Mouse (Mus musculus): ENCODE results near the gene Tfap2b. TPM values are rescaled to one million over a fixed set of nuclear protein-coding genes. Genes with fewer than 3 reads are reported as not detected.
A peak's percentile ranks its signal among the peaks of the same experiment; 100 is the strongest.

The Tfap2b gene
- polyA plus RNA-seq, 1 experiment from 2014 or later = 34.0 TPM

GRCm38 (mm10) chr1:19211033-19211405 lies 2.3 kb downstream of the Tfap2b start:
- ATAC-seq (ENCODE audit: low FRiP score) (no peak), DNase-seq (ENCODE audit: low spot score, missing footprints) (peak; percentile 93)
- 2% methylated on average over 8 of the region's 8 CpGs for WGBS
- H3K4me1 ChIP-seq (ENCODE audit: control insufficient read depth, insufficient read depth, low read length) = peaks cover 5% of the 10 kb centered on the region; the same call in 1 of the 2 replicates
- no peaks in the 10 kb centered on the region for H3K36me3 ChIP-seq (ENCODE audit: control insufficient read depth, insufficient read depth, low read length)
- no peak overlapping the region for H3K4me3 ChIP-seq (ENCODE audit: low read depth, low read length)
- no peak overlapping the region for H3K27ac ChIP-seq (ENCODE audit: low read depth, low read length)
- H3K9ac ChIP-seq (ENCODE audit: low read length) = no peak overlapping the region; the same call in 1 of the 2 replicates
- peaks cover 82% of the 10 kb centered on the region for H3K27me3 ChIP-seq (ENCODE audit: control insufficient read depth, insufficient read depth, low read length)
- no peak overlapping the region for H3K4me2 ChIP-seq
- no peaks in the 10 kb centered on the region for H3K9me3 ChIP-seq (ENCODE audit: control insufficient read depth, low read length)

- Histone ChIP-seq H3K27me3 (ENCODE audit: control insufficient read depth, insufficient read depth, low read length) (peaks cover 89% of the 10 kb centered on the region), H3K9me3 (ENCODE audit: control insufficient read depth, low read length) (no peaks in the 10 kb centered on the region), H3K4me1 (ENCODE audit: control insufficient read depth, insufficient read depth, low read length) (peaks cover 5% of the 10 kb centered on the region; the same call in 1 of the 2 replicates), H3K4me3 (ENCODE audit: low read depth, low read length) (peak overlapping the region; percentile 5; the same call in 1 of the 2 replicates), H3K36me3 (ENCODE audit: control insufficient read depth, insufficient read depth, low read length) (no peaks in the 10 kb centered on the region), H3K4me2 (no peak overlapping the region), H3K9ac (ENCODE audit: low read length) (peak overlapping the region; percentile 1; the same call in 1 of the 2 replicates), H3K27ac (ENCODE audit: low read depth, low read length) (no peak overlapping the region)
- 0% methylated on average over 15 of the region's 15 CpGs for WGBS
- ATAC-seq (ENCODE audit: low FRiP score) (no peak), DNase-seq (ENCODE audit: low spot score, missing footprints) (peak; percentile 95)
These were observed 2.9 kb downstream of the Tfap2b start for GRCm38 (mm10) chr1:19211546-19212154.

GRCm38 (mm10) chr1:19212691-19213090 lies 4.0 kb downstream of the Tfap2b start:
- H3K4me2 ChIP-seq = no peak overlapping the region
- H3K9ac ChIP-seq (ENCODE audit: low read length) = no peak overlapping the region
- DNase-seq (ENCODE audit: low spot score, missing footprints) (peak; percentile 91), ATAC-seq (ENCODE audit: low FRiP score) (no peak)
- no peak overlapping the region for H3K4me3 ChIP-seq (ENCODE audit: low read depth, low read length)
- no peak overlapping the region for H3K27ac ChIP-seq (ENCODE audit: low read depth, low read length)
- H3K4me1 ChIP-seq (ENCODE audit: control insufficient read depth, insufficient read depth, low read length) = peaks cover 5% of the 10 kb centered on the region; the same call in 1 of the 2 replicates
- H3K36me3 ChIP-seq (ENCODE audit: control insufficient read depth, insufficient read depth, low read length) = no peaks in the 10 kb centered on the region
- peaks cover 91% of the 10 kb centered on the region for H3K27me3 ChIP-seq (ENCODE audit: control insufficient read depth, insufficient read depth, low read length)
- WGBS = 0% methylated on average over 4 of the region's 4 CpGs
- no peaks in the 10 kb centered on the region for H3K9me3 ChIP-seq (ENCODE audit: control insufficient read depth, low read length)

- H3K4me2 ChIP-seq = no peak overlapping the region
- WGBS = under 1% methylated on average over 4 of the region's 4 CpGs
- H3K4me3 ChIP-seq (ENCODE audit: low read depth, low read length) = no peak overlapping the region
- peaks cover 5% of the 10 kb centered on the region; the same call in 1 of the 2 replicates for H3K4me1 ChIP-seq (ENCODE audit: control insufficient read depth, insufficient read depth, low read length)
- H3K27ac ChIP-seq (ENCODE audit: low read depth, low read length) = no peak overlapping the region
- DNase-seq (ENCODE audit: low spot score, missing footprints) = peak; percentile 87
- ATAC-seq (ENCODE audit: low FRiP score) = no peak
- H3K27me3 ChIP-seq (ENCODE audit: control insufficient read depth, insufficient read depth, low read length) = peaks cover 93% of the 10 kb centered on the region
- no peaks in the 10 kb centered on the region for H3K36me3 ChIP-seq (ENCODE audit: control insufficient read depth, insufficient read depth, low read length)
- H3K9ac ChIP-seq (ENCODE audit: low read length) = no peak overlapping the region
- no peaks in the 10 kb centered on the region for H3K9me3 ChIP-seq (ENCODE audit: control insufficient read depth, low read length)
These were observed 4.5 kb downstream of the Tfap2b start for GRCm38 (mm10) chr1:19213171-19213570.

- Histone ChIP-seq H3K9me3 (ENCODE audit: control insufficient read depth, low read length) (no peaks in the 10 kb centered on the region), H3K27me3 (ENCODE audit: control insufficient read depth, insufficient read depth, low read length) (peaks cover 93% of the 10 kb centered on the region), H3K4me2 (no peak overlapping the region), H3K4me3 (ENCODE audit: low read depth, low read length) (peak overlapping the region; percentile 22), H3K36me3 (ENCODE audit: control insufficient read depth, insufficient read depth, low read length) (no peaks in the 10 kb centered on the region), H3K27ac (ENCODE audit: low read depth, low read length) (no peak overlapping the region), H3K4me1 (ENCODE audit: control insufficient read depth, insufficient read depth, low read length) (peaks cover 5% of the 10 kb centered on the region; the same call in 1 of the 2 replicates), H3K9ac (ENCODE audit: low read length) (0 out of 2 replicates have a peak overlapping the region, but pooled peaks have one; percentile 0)
- WGBS = under 1% methylated on average over 35 of the region's 36 CpGs
- ATAC-seq (ENCODE audit: low FRiP score) = 0 out of 2 replicates have a peak, but pooled peaks have one; percentile 15
- peak; percentile 92 for DNase-seq (ENCODE audit: low spot score, missing footprints)
These were observed 5.2 kb downstream of the Tfap2b start for GRCm38 (mm10) chr1:19213851-19214395.

GRCm38 (mm10) chr1:19217391-19217790 lies 8.7 kb downstream of the Tfap2b start:
- no peak overlapping the region for H3K4me3 ChIP-seq (ENCODE audit: low read depth, low read length)
- no peak overlapping the region for H3K4me2 ChIP-seq
- no peak overlapping the region for H3K27ac ChIP-seq (ENCODE audit: low read depth, low read length)
- H3K27me3 ChIP-seq (ENCODE audit: control insufficient read depth, insufficient read depth, low read length) = peaks cover 94% of the 10 kb centered on the region
- no peaks in the 10 kb centered on the region for H3K4me1 ChIP-seq (ENCODE audit: control insufficient read depth, insufficient read depth, low read length)
- 2% methylated on average over 16 of the region's 16 CpGs for WGBS
- H3K9me3 ChIP-seq (ENCODE audit: control insufficient read depth, low read length) = no peaks in the 10 kb centered on the region
- DNase-seq (ENCODE audit: low spot score, missing footprints) (peak; percentile 90), ATAC-seq (ENCODE audit: low FRiP score) (no peak)
- H3K9ac ChIP-seq (ENCODE audit: low read length) = no peak overlapping the region
- no peaks in the 10 kb centered on the region for H3K36me3 ChIP-seq (ENCODE audit: control insufficient read depth, insufficient read depth, low read length)

- no peak for ATAC-seq (ENCODE audit: low FRiP score)
- Histone ChIP-seq H3K36me3 (ENCODE audit: control insufficient read depth, insufficient read depth, low read length) (no peaks in the 10 kb centered on the region), H3K4me1 (ENCODE audit: control insufficient read depth, insufficient read depth, low read length) (no peaks in the 10 kb centered on the region), H3K27me3 (ENCODE audit: control insufficient read depth, insufficient read depth, low read length) (peaks cover 94% of the 10 kb centered on the region), H3K9me3 (ENCODE audit: control insufficient read depth, low read length) (no peaks in the 10 kb centered on the region), H3K4me2 (no peak overlapping the region), H3K4me3 (ENCODE audit: low read depth, low read length) (no peak overlapping the region), H3K9ac (ENCODE audit: low read length) (no peak overlapping the region), H3K27ac (ENCODE audit: low read depth, low read length) (no peak overlapping the region)
- 0% methylated on average over 7 of the region's 7 CpGs for WGBS
- peak; percentile 92 for DNase-seq (ENCODE audit: low spot score, missing footprints)
These were observed 9.5 kb downstream of the Tfap2b start for GRCm38 (mm10) chr1:19218221-19218620.

GRCm38 (mm10) chr1:19219381-19219780 lies 10.7 kb downstream of the Tfap2b start:
- no peak for ATAC-seq (ENCODE audit: low FRiP score)
- Histone ChIP-seq H3K9me3 (ENCODE audit: control insufficient read depth, low read length) (no peaks in the 10 kb centered on the region), H3K4me1 (ENCODE audit: control insufficient read depth, insufficient read depth, low read length) (no peaks in the 10 kb centered on the region), H3K36me3 (ENCODE audit: control insufficient read depth, insufficient read depth, low read length) (no peaks in the 10 kb centered on the region), H3K27me3 (ENCODE audit: control insufficient read depth, insufficient read depth, low read length) (peaks cover 95% of the 10 kb centered on the region), H3K4me3 (ENCODE audit: low read depth, low read length) (no peak overlapping the region), H3K4me2 (no peak overlapping the region), H3K9ac (ENCODE audit: low read length) (no peak overlapping the region), H3K27ac (ENCODE audit: low read depth, low read length) (no peak overlapping the region)
- DNase-seq (ENCODE audit: low spot score, missing footprints) = peak; percentile 91

- peaks cover 95% of the 10 kb centered on the region for H3K27me3 ChIP-seq (ENCODE audit: control insufficient read depth, insufficient read depth, low read length)
- no peaks in the 10 kb centered on the region for H3K9me3 ChIP-seq (ENCODE audit: control insufficient read depth, low read length)
- ATAC-seq (ENCODE audit: low FRiP score) (peak; percentile 49; the same call in 1 of the 2 replicates), DNase-seq (ENCODE audit: low spot score, missing footprints) (peak; percentile 84)
- no peak overlapping the region for H3K4me3 ChIP-seq (ENCODE audit: low read depth, low read length)
- H3K36me3 ChIP-seq (ENCODE audit: control insufficient read depth, insufficient read depth, low read length) = no peaks in the 10 kb centered on the region
- WGBS = 0% methylated on average over 1 of the region's 1 CpGs
- H3K9ac ChIP-seq (ENCODE audit: low read length) = no peak overlapping the region
- H3K4me2 ChIP-seq = no peak overlapping the region
- H3K27ac ChIP-seq (ENCODE audit: low read depth, low read length) = no peak overlapping the region
- no peaks in the 10 kb centered on the region for H3K4me1 ChIP-seq (ENCODE audit: control insufficient read depth, insufficient read depth, low read length)
These were observed 11.8 kb downstream of the Tfap2b start for GRCm38 (mm10) chr1:19220564-19220963.
